ENCODE assay signal across 27 mouse cellular contexts in genomic region chr7:106967503-106967902, GRCm38 (mm10). TPM values are rescaled to one million over a fixed set of nuclear protein-coding genes. Genes with fewer than 3 reads are reported as not detected.
DNase-seq lines count a peak whose midpoint lies in the region; ATAC-seq and TF ChIP-seq lines count a peak whose summit lies in the region.
"Not testable (repeated sequence)": the region's sequence is repeated elsewhere in the genome, so short reads cannot be mapped to it uniquely, and the experiment has no call there.
"Had no signal": no experiment of that assay in that cellular context is flagged by ENCODE, and none has a peak within 500 bp of the region (broad histone marks: within the 10 kb centered on the region; RNA-seq: fewer than 3 reads in every experiment).

No protein-coding gene starts in this region.

- not testable (repeated sequence) for TF ChIP-seq POLR2A in ES-Bruce4 (IDR thresholded peaks at IDR 0.05; ENCODE audit: insufficient read depth, low read length); kidney, adult 2 months (IDR thresholded peaks at IDR 0.05; ENCODE audit: low read depth, low read length); liver, adult 2 months (IDR thresholded peaks at IDR 0.05; ENCODE audit: extremely low read depth, insufficient read depth, low read length)

- not testable (repeated sequence) for H3K9me3 ChIP-seq in ES-Bruce4 (replicated peaks; ENCODE audit: control insufficient read depth, insufficient read depth, low read length, poor library complexity, severe bottlenecking); midbrain, postnatal 0 days (ENCODE audit: low read length)

- not testable (repeated sequence) for H3K27me3 ChIP-seq in ES-Bruce4 (ENCODE audit: control insufficient read depth, insufficient read depth, low read length, poor library complexity, severe bottlenecking); kidney, adult 2 months (replicated peaks; ENCODE audit: control insufficient read depth, insufficient read depth, low read length); liver, adult 2 months (ENCODE audit: control insufficient read depth, insufficient read depth, low read length); midbrain, postnatal 0 days (ENCODE audit: insufficient read depth, low read length)

- H3K4me2 ChIP-seq in midbrain, postnatal 0 days (ENCODE audit: low read depth, low read length, poor library complexity, severe bottlenecking): not testable (repeated sequence)

- TF ChIP-seq EP300 in ES-Bruce4 (IDR thresholded peaks at IDR 0.05; ENCODE audit: insufficient read depth, low read depth, low read length): not testable (repeated sequence)

- TF ChIP-seq CTCF in ES-Bruce4 (IDR thresholded peaks at IDR 0.05; ENCODE audit: low read depth, low read length): peak; percentile 1
- 0 out of 2 replicates have a peak, but pooled peaks have one; percentile 18 for TF ChIP-seq CTCF in kidney, adult 2 months (conservative IDR thresholded peaks at IDR 0.05; ENCODE audit: insufficient read depth, insufficient read length, low read depth, low read length)
- TF ChIP-seq CTCF in liver, adult 2 months (IDR thresholded peaks at IDR 0.05; ENCODE audit: low read depth, low read length): 0 out of 2 replicates have a peak, but pooled peaks have one; percentile 17
- peak; percentile 21; the same call in 1 of the 2 replicates for TF ChIP-seq CTCF in midbrain, postnatal 0 days (IDR thresholded peaks at IDR 0.05)

- not testable (repeated sequence) for H3K36me3 ChIP-seq in ES-Bruce4 (ENCODE audit: control insufficient read depth, insufficient read depth, low read length, poor library complexity, severe bottlenecking); kidney, adult 2 months (ENCODE audit: control insufficient read depth, insufficient read depth, low read length); liver, adult 2 months (ENCODE audit: control insufficient read depth, insufficient read depth, low read length); midbrain, postnatal 0 days (ENCODE audit: insufficient read depth, low read length)

- H3K27ac ChIP-seq in ES-Bruce4 (ENCODE audit: insufficient read depth, low read length); kidney, adult 2 months (ENCODE audit: insufficient read depth, low read depth, low read length); liver, adult 2 months (replicated peaks; ENCODE audit: insufficient read depth, low read depth, low read length); midbrain, postnatal 0 days (ENCODE audit: low read depth, low read length): not testable (repeated sequence)

- peak; percentile 14 for DNase-seq in 3T3-L1 (ENCODE audit: low read depth, low spot score)
- peak; percentile 10 for DNase-seq in T-cell, adult 2 months (ENCODE audit: low spot score)
- peak; percentile 12 for DNase-seq in embryo, embryonic 11 days
- not testable (repeated sequence) for DNase-seq in kidney, adult 2 months; midbrain, postnatal 0 days (ENCODE audit: low spot score)
- peak; percentile 21 for DNase-seq in liver, adult 2 months (ENCODE audit: extremely low read depth, low read depth, low spot score)

- H3K9ac ChIP-seq in ES-Bruce4 (ENCODE audit: low read depth, poor library complexity, severe bottlenecking); liver, adult 2 months (ENCODE audit: low read depth, low read length); midbrain, postnatal 0 days (replicated peaks; ENCODE audit: low read length, poor library complexity, severe bottlenecking): not testable (repeated sequence)

- ATAC-seq in midbrain, postnatal 0 days (ENCODE audit: low FRiP score): not testable (repeated sequence)

- not testable (repeated sequence) for H3K4me1 ChIP-seq in ES-Bruce4 (ENCODE audit: control insufficient read depth, insufficient read depth, low read length); kidney, adult 2 months (ENCODE audit: control insufficient read depth, insufficient read depth, low read length); liver, adult 2 months (ENCODE audit: control insufficient read depth, insufficient read depth, low read length); midbrain, postnatal 0 days (ENCODE audit: insufficient read depth, low read length)

- H3K79me2 ChIP-seq in liver, adult 2 months (ENCODE audit: control insufficient read depth, insufficient read depth, low read length): not testable (repeated sequence)

- not testable (repeated sequence) for H3K4me3 ChIP-seq in ES-Bruce4 (ENCODE audit: low read depth, low read length); kidney, adult 2 months (ENCODE audit: insufficient read depth, low read depth, low read length); liver, adult 2 months (ENCODE audit: insufficient read depth, low read depth, low read length); midbrain, postnatal 0 days (ENCODE audit: low read depth, low read length)

RNA-seq across cellular contexts. Expression of gene Olfr6, which starts 3.8 kb away (rescaled TPM):
- not detected in 2 replicates for polyA plus RNA-seq in ES-Bruce4 (2011; ENCODE audit: insufficient read depth, insufficient read length, low read depth, missing spikeins)
- polyA plus RNA-seq in kidney, adult 2 months (2012; rRNA removed): not detected in 2 replicates
- not detected in 2 replicates for total RNA-seq in liver, adult 2 months (2014; rRNA removed)
- polyA plus RNA-seq in liver, adult 2 months (2012; rRNA removed): not detected in 2 replicates
- not detected in 2 replicates for total RNA-seq in midbrain, postnatal 0 days (2014; rRNA removed)
- polyA plus RNA-seq in midbrain, postnatal 0 days (2015; fragmentation: Nextera tagmentation; extraction: Ambion mirVana): not detected in 2 replicates
- total RNA-seq: gastrocnemius, adult 18-20 months; heart, postnatal 10 days; left cerebral cortex, postnatal 14 days had no signal
- polyA plus RNA-seq: brain, embryonic 14.5 days; forebrain, embryonic 10.5 days; G1E; gonadal fat pad, adult 2 months; heart, embryonic 11.5 days; hindbrain, embryonic 11.5 days; inflammation-experienced regulatory T-cells, adult 6 months; kidney, embryonic 14.5 days; limb, embryonic 13.5 days; liver, embryonic 15.5 days; lung, postnatal 0 days; midbrain, embryonic 15.5 days; stomach, embryonic 16.5 days had no signal

RNA-seq across cellular contexts. Expression of gene Olfr711, which starts 7.8 kb away (rescaled TPM):
- not detected in 2 replicates for polyA plus RNA-seq in ES-Bruce4 (2011; ENCODE audit: insufficient read depth, insufficient read length, low read depth, missing spikeins)
- not detected in 2 replicates for polyA plus RNA-seq in kidney, adult 2 months (2012; rRNA removed)
- total RNA-seq in liver, adult 2 months (2014; rRNA removed): not detected in 2 replicates
- polyA plus RNA-seq in liver, adult 2 months (2012; rRNA removed): not detected in 2 replicates
- total RNA-seq in midbrain, postnatal 0 days (2014; rRNA removed): not detected in 2 replicates
- polyA plus RNA-seq in midbrain, postnatal 0 days (2015; fragmentation: Nextera tagmentation; extraction: Ambion mirVana): not detected in 2 replicates
- total RNA-seq: adrenal gland, postnatal 10 days; gastrocnemius, adult 18-20 months; heart, postnatal 10 days; layer of hippocampus, postnatal 25 days; left cerebral cortex, postnatal 14 days had no signal
- polyA plus RNA-seq: activated CD4-positive, CD25-positive, alpha-beta regulatory T cell, adult 4 months; brain, embryonic 14.5 days; forebrain, embryonic 10.5 days; G1E; gonadal fat pad, adult 2 months; heart, embryonic 11.5 days; hindbrain, embryonic 11.5 days; inflammation-experienced regulatory T-cells, adult 6 months; kidney, embryonic 14.5 days; limb, embryonic 13.5 days; liver, embryonic 15.5 days; lung, postnatal 0 days; midbrain, embryonic 15.5 days; stomach, embryonic 16.5 days had no signal

RNA-seq across cellular contexts. Expression of gene Olfr710, which starts 19.4 kb away (rescaled TPM):
- polyA plus RNA-seq in ES-Bruce4 (2011; ENCODE audit: insufficient read depth, insufficient read length, low read depth, missing spikeins): not detected in 2 replicates
- polyA plus RNA-seq in kidney, adult 2 months (2012; rRNA removed): not detected in 2 replicates
- not detected in 2 replicates for total RNA-seq in liver, adult 2 months (2014; rRNA removed)
- not detected in 2 replicates for polyA plus RNA-seq in liver, adult 2 months (2012; rRNA removed)
- not detected in 2 replicates for total RNA-seq in midbrain, postnatal 0 days (2014; rRNA removed)
- polyA plus RNA-seq in midbrain, postnatal 0 days (2015; fragmentation: Nextera tagmentation; extraction: Ambion mirVana): not detected in 2 replicates
- total RNA-seq: adrenal gland, postnatal 10 days; G1E; gastrocnemius, adult 18-20 months; heart, postnatal 10 days; layer of hippocampus, postnatal 25 days; left cerebral cortex, postnatal 14 days; neutrophil, adult 5-6 weeks had no signal
- polyA plus RNA-seq: activated CD4-positive, CD25-positive, alpha-beta regulatory T cell, adult 4 months; brain, embryonic 14.5 days; forebrain, embryonic 10.5 days; G1E; gonadal fat pad, adult 2 months; heart, embryonic 11.5 days; hindbrain, embryonic 11.5 days; inflammation-experienced regulatory T-cells, adult 6 months; kidney, embryonic 14.5 days; limb, embryonic 13.5 days; liver, embryonic 15.5 days; lung, postnatal 0 days; midbrain, embryonic 15.5 days; stomach, embryonic 16.5 days had no signal

RNA-seq across cellular contexts. Expression of gene Olfr709-ps1, which starts 35.5 kb away (rescaled TPM):
- not detected in 2 replicates for polyA plus RNA-seq in ES-Bruce4 (2011; ENCODE audit: insufficient read depth, insufficient read length, low read depth, missing spikeins)
- polyA plus RNA-seq in kidney, adult 2 months (2012; rRNA removed): not detected in 2 replicates
- total RNA-seq in liver, adult 2 months (2014; rRNA removed): not detected in 2 replicates
- not detected in 2 replicates for polyA plus RNA-seq in liver, adult 2 months (2012; rRNA removed)
- not detected in 2 replicates for total RNA-seq in midbrain, postnatal 0 days (2014; rRNA removed)
- polyA plus RNA-seq in midbrain, postnatal 0 days (2015; fragmentation: Nextera tagmentation; extraction: Ambion mirVana): not detected in 2 replicates
- total RNA-seq: gastrocnemius, adult 18-20 months; heart, postnatal 10 days; layer of hippocampus, postnatal 25 days; left cerebral cortex, postnatal 14 days; neutrophil, adult 5-6 weeks had no signal
- polyA plus RNA-seq: activated CD4-positive, CD25-positive, alpha-beta regulatory T cell, adult 4 months; brain, embryonic 14.5 days; forebrain, embryonic 10.5 days; G1E; gonadal fat pad, adult 2 months; heart, embryonic 11.5 days; hindbrain, embryonic 11.5 days; inflammation-experienced regulatory T-cells, adult 6 months; kidney, embryonic 14.5 days; limb, embryonic 13.5 days; liver, embryonic 15.5 days; lung, postnatal 0 days; midbrain, embryonic 15.5 days; stomach, embryonic 16.5 days had no signal

RNA-seq across cellular contexts. Expression of gene Olfr2, which starts 38.4 kb away (rescaled TPM):
- polyA plus RNA-seq in ES-Bruce4 (2011; ENCODE audit: insufficient read depth, insufficient read length, low read depth, missing spikeins): 0.11 TPM in 1 of 2 replicates, not detected in the other
- not detected in 2 replicates for polyA plus RNA-seq in kidney, adult 2 months (2012; rRNA removed)
- not detected in 2 replicates for total RNA-seq in liver, adult 2 months (2014; rRNA removed)
- polyA plus RNA-seq in liver, adult 2 months (2012; rRNA removed): not detected in 2 replicates
- total RNA-seq in midbrain, postnatal 0 days (2014; rRNA removed): not detected in 2 replicates
- not detected in 2 replicates for polyA plus RNA-seq in midbrain, postnatal 0 days (2015; fragmentation: Nextera tagmentation; extraction: Ambion mirVana)
- total RNA-seq: adrenal gland, postnatal 10 days; G1E; gastrocnemius, adult 18-20 months; heart, postnatal 10 days; layer of hippocampus, postnatal 25 days; left cerebral cortex, postnatal 14 days; neutrophil, adult 5-6 weeks had no signal
- polyA plus RNA-seq: activated CD4-positive, CD25-positive, alpha-beta regulatory T cell, adult 4 months; brain, embryonic 14.5 days; forebrain, embryonic 10.5 days; G1E; gonadal fat pad, adult 2 months; heart, embryonic 11.5 days; hindbrain, embryonic 11.5 days; inflammation-experienced regulatory T-cells, adult 6 months; kidney, embryonic 14.5 days; limb, embryonic 13.5 days; liver, embryonic 15.5 days; lung, postnatal 0 days; midbrain, embryonic 15.5 days; stomach, embryonic 16.5 days had no signal
